Mouse (Mus musculus) liver, adult 2 months (tissue): ENCODE data around the gene Pigo. TPM values are rescaled to one million over a fixed set of nuclear protein-coding genes. Genes with fewer than 3 reads are reported as not detected.

Experiments
- DNase-seq: peaks from one replicate; pipeline ENCODE4 v3.0.0-alpha.2; 2011; ENCODE audit warnings: low read depth, low spot score; ENCODE audit errors: extremely low read depth
- H3K27ac ChIP-seq: fragments of 200-500 bp; replicated peaks from 2 replicates; pipeline ENCODE4 v1.5.1; 2012; ENCODE audit warnings: low read depth, mild to moderate bottlenecking, control low read depth, inconsistent platforms, low read length; ENCODE audit not compliant: insufficient read depth
- H3K27me3 ChIP-seq: fragments of 200-500 bp; 2 replicates; pipeline ENCODE4 v1.6.1; 2012; ENCODE audit warnings: mild to moderate bottlenecking, moderate library complexity, low read length, inconsistent platforms; ENCODE audit not compliant: control insufficient read depth, insufficient read depth
- H3K36me3 ChIP-seq: fragments of 200-500 bp; 2 replicates; pipeline ENCODE4 v1.6.1; 2012; ENCODE audit warnings: low read length, inconsistent platforms; ENCODE audit not compliant: control insufficient read depth, insufficient read depth
- H3K4me1 ChIP-seq: fragments of 200-500 bp; 2 replicates; pipeline ENCODE4 v1.6.1; 2011; ENCODE audit warnings: low read length; ENCODE audit not compliant: control insufficient read depth, insufficient read depth
- H3K4me3 ChIP-seq: fragments of 200-500 bp; 2 replicates; pipeline ENCODE4 v1.5.1; 2011; ENCODE audit warnings: low read depth, mild to moderate bottlenecking, control low read depth, low read length, moderate library complexity; ENCODE audit not compliant: insufficient read depth
- H3K79me2 ChIP-seq: fragments of 200-500 bp; 2 replicates; pipeline ENCODE4 v1.6.1; 2012; ENCODE audit warnings: inconsistent platforms, mild to moderate bottlenecking, low read length, moderate library complexity; ENCODE audit not compliant: control insufficient read depth, insufficient read depth
- H3K9ac ChIP-seq: fragments of 200-500 bp; 2 replicates; pipeline ENCODE4 v1.6.1; 2012; ENCODE audit warnings: low read depth, mild to moderate bottlenecking, control low read depth, inconsistent platforms, low read length
- CTCF ChIP-seq: fragments of 200-500 bp; IDR thresholded peaks from 2 replicates; pipeline ENCODE4 v1.5.1; 2011; ENCODE audit warnings: low read depth, low read length, control low read depth
- POLR2A ChIP-seq: fragments of 200-500 bp; IDR thresholded peaks from 2 replicates; pipeline ENCODE4 v1.6.1; 2011; ENCODE audit warnings: low read length, control low read depth; ENCODE audit not compliant: insufficient read depth; ENCODE audit errors: extremely low read depth
- WGBS: fragments of 180-500 bp; shearing (Covaris S2); methylation state at CpG from one replicate; pipeline ENCODE4 v1.1.7; 2018; 5-methylcytosine and 5-hydroxymethylcytosine counted together
- polyA plus RNA-seq: library from polyadenylated mRNA; depleted of rRNA; stranded (reverse); fragments of >200 nt; gene quantifications from 2 replicates; pipeline ENCODE4 v1.2.3, GENCODE M21; 2012
- total RNA-seq: library from RNA; depleted of rRNA; stranded (reverse); fragments of >200 nt; gene quantifications from 2 replicates; pipeline ENCODE4 v1.2.3, GENCODE M21; 2014

Pigo gene
- total and polyA plus RNA-seq, 2 experiments: 6.9 to 14.0 TPM

DNA sequence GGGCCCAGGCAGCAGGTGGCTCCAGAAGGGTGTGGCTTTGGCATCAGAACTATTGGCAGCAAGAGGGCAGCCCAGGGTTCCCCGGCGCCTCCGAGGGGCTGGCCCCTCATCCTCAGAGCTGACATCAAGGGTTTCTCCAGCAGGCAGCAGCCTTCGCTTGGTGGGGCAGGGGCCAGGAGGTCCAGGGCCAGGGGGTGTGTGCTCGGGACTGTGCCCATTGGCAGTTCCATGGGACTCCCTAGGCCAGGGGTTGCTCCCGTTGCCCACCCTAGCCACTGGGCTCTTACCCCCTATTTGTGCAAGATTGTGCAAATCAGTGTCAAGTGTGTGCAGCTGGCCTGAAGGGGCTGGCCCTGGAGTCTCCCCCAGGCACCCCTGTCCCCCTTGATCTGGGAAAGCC is 10.2 kb upstream of the Pigo start:
- TF ChIP-seq POLR2A (no peak), CTCF (no peak)
- H3K4me3 ChIP-seq: no peak overlapping the region
- H3K79me2 ChIP-seq: no peaks in the 10 kb centered on the region
- WGBS: 95% methylated on average over 6 of the region's 6 CpGs
- H3K27ac ChIP-seq: no peak overlapping the region
- DNase-seq: no peak
- no peaks in the 10 kb centered on the region for H3K27me3 ChIP-seq
- no peak overlapping the region for H3K9ac ChIP-seq
- peaks cover 14% of the 10 kb centered on the region for H3K4me1 ChIP-seq
- H3K36me3 ChIP-seq: 0 out of 2 replicates have a peak, but pooled peaks cover 3% of the 10 kb centered on the region

DNA sequence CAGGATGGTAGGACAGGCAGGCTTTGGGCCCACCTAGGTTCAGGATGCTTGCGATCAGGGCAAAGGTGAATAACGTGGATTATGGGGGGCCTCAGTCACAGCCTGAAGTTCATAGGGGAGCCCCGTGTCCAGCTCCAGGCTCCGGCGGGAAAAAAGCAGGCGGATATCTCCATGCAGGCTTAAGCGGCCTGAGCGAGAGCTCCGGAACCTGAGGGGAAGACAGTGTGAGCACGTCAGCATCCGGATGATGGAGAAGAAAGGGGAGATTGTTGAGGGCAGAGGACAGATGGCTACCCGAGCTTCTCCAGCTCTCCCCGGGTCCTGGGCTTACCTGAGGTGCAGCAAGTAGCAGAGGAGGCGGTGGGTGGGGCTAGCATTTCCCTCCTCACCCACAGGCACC is 7.9 kb upstream of the Pigo start:
- H3K79me2 ChIP-seq: no peaks in the 10 kb centered on the region; the same call in 1 of the 2 replicates
- H3K27ac ChIP-seq: no peak overlapping the region
- no peak overlapping the region for H3K4me3 ChIP-seq
- no peak for DNase-seq
- TF ChIP-seq CTCF (no peak), POLR2A (no peak)
- 91% methylated on average over 14 of the region's 14 CpGs for WGBS
- no peaks in the 10 kb centered on the region for H3K27me3 ChIP-seq
- no peak overlapping the region for H3K9ac ChIP-seq
- H3K36me3 ChIP-seq: peaks cover 5% of the 10 kb centered on the region; the same call in 1 of the 2 replicates
- peaks cover 6% of the 10 kb centered on the region; the same call in 1 of the 2 replicates for H3K4me1 ChIP-seq

DNA sequence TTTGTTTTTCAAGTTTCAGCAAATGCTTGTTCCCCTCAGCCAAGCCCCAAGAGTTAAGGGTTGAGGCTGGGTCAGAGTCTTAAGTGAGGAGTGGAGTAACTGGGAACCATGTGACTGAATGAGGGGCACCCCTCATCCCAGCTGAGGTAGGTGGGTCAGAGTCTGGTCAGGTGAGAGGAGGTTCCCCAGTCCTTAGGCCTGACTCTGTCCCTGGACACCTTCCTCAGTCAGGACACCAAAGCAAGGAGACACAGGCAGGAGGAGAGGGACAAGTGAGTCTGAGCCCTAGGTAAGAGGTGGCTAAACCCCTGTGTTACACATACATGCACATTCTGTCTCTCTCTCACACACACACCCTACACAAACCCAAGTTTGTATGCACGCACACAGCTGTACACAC is 6.9 kb upstream of the Pigo start:
- DNase-seq: no peak
- H3K27ac ChIP-seq: no peak overlapping the region
- H3K4me1 ChIP-seq: peaks cover 6% of the 10 kb centered on the region; the same call in 1 of the 2 replicates
- H3K36me3 ChIP-seq: peaks cover 7% of the 10 kb centered on the region; the same call in 1 of the 2 replicates
- TF ChIP-seq POLR2A: no peak
- TF ChIP-seq CTCF: no peak
- no peaks in the 10 kb centered on the region for H3K27me3 ChIP-seq
- no peaks in the 10 kb centered on the region; the same call in 1 of the 2 replicates for H3K79me2 ChIP-seq
- WGBS: 83% methylated on average over 1 of the region's 1 CpGs
- no peak overlapping the region for H3K9ac ChIP-seq
- H3K4me3 ChIP-seq: no peak overlapping the region

DNA sequence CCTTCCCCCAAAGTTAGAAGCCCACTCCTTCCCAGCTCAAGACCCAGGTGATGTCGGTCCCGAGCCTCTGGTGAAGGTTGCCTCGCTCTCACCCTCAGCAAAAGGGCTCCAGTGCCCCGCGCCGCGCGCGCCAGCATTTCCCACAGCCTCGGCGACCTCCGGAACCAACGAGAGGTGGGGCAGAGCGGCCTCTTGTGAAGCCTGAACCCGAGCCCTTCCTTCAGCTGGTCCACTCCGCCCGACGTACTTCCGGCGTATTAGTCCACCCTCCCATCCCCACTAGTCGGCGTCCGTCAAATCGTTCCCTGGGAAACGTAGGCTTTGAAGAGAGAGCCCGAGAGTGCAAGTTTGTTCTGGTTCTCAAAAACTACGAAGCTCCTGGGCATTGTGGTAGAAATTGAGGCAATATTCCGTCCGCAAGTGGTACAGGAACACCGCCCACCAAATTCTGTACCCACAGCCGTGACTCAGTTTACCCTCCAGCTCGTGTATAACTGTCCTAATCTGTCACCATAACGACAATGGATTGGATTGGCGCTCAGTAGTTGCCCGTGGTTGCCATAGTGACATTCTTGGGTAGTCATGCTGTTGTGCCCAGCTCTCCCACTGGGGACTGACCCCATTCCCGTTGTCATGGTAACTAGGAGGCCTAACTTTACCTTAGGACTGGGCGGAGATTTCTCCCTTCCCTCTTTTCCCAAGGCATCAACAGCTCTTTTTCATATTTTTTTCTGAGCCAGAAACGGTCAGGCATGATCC is 5.8 kb upstream of the Pigo start, which contains the start of gene Stoml2:
Gene Stoml2 (minus strand): TSS at position 474 of the 759 bp plus-strand sequence.
- DNase-seq: peak; percentile 90
- WGBS: under 1% methylated on average over 38 of the region's 38 CpGs
- no peaks in the 10 kb centered on the region for H3K27me3 ChIP-seq
- peaks cover 7% of the 10 kb centered on the region; the same call in 1 of the 2 replicates for H3K36me3 ChIP-seq
- peaks cover 6% of the 10 kb centered on the region; the same call in 1 of the 2 replicates for H3K4me1 ChIP-seq
- H3K4me3 ChIP-seq: peak within 1 kb of the TSS; percentile 73
- H3K9ac ChIP-seq: peak within 1 kb of the TSS; percentile 77
- peak within 1 kb of the TSS; percentile 78 for H3K27ac ChIP-seq
- H3K79me2 ChIP-seq: no peaks in the 10 kb centered on the region; the same call in 1 of the 2 replicates
- peak; percentile 83; the same call in 1 of the 2 replicates for TF ChIP-seq POLR2A
- TF ChIP-seq CTCF: peak; percentile 41

DNA sequence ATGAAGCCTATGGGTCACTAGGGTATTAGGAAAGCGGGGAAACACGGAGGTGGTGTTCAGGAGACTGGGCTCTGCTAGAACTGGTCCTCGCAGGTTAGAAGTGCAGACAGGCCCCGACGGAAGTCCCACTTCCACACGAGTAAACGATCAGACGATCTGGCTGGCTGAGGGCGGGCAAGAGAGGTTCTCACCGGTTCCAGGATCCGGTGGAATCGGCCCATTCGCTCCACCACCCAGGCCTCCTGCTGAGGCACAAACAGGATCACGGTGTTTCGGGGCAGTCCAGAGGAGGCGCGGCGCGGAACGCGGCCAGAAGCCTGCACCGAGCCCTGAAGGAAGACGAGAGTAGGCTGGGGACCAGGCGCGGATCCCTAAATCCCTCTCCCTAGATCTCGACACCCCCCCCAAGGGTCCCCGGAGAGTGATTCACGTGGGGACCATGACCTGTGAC is 5.2 kb upstream of the Pigo start:
- H3K36me3 ChIP-seq: peaks cover 7% of the 10 kb centered on the region; the same call in 1 of the 2 replicates
- TF ChIP-seq POLR2A (no peak), CTCF (no peak)
- no peaks in the 10 kb centered on the region; the same call in 1 of the 2 replicates for H3K79me2 ChIP-seq
- H3K4me1 ChIP-seq: peaks cover 6% of the 10 kb centered on the region; the same call in 1 of the 2 replicates
- DNase-seq: no peak
- WGBS: 1% methylated on average over 28 of the region's 28 CpGs
- peak overlapping the region; percentile 77 for H3K9ac ChIP-seq
- H3K27me3 ChIP-seq: no peaks in the 10 kb centered on the region
- peak overlapping the region; percentile 73 for H3K4me3 ChIP-seq
- peak overlapping the region; percentile 78 for H3K27ac ChIP-seq
